Mouse (Mus musculus) midbrain, embryonic 16.5 days (tissue): Measurements from ENCODE around the gene Sox2. TPM values are rescaled to one million over a fixed set of nuclear protein-coding genes. Genes with fewer than 3 reads are reported as not detected.
A peak's percentile ranks its signal among the peaks of the same experiment; 100 is the strongest.

Experiments
- ATAC-seq: fragments of 200-750 bp; cut with Nextera tagmentation; 2 replicates; pipeline ENCODE4 v1.8.0; 2017; ENCODE audit warnings: moderate TSS enrichment
- H3K27ac ChIP-seq: fragments of 300-500 bp; sonication (generic); 2 replicates; pipeline ENCODE4 v1.5.1; 2014; ENCODE audit warnings: mild to moderate bottlenecking, low read length, mixed read lengths
- H3K27me3 ChIP-seq: fragments of 300-500 bp; sonication (generic); 2 replicates; pipeline ENCODE4 v1.6.1; 2014; ENCODE audit warnings: low read depth, low read length, mixed read lengths; ENCODE audit not compliant: control insufficient read depth, insufficient read depth
- H3K36me3 ChIP-seq: fragments of 300-500 bp; sonication (generic); 2 replicates; pipeline ENCODE4 v1.6.1; 2014; ENCODE audit warnings: mild to moderate bottlenecking, low read length, moderate library complexity, mixed read lengths; ENCODE audit not compliant: control insufficient read depth, insufficient read depth
- H3K4me1 ChIP-seq: fragments of 300-500 bp; sonication (generic); 2 replicates; pipeline ENCODE4 v1.6.1; 2014; ENCODE audit warnings: mild to moderate bottlenecking, low read length, mixed read lengths; ENCODE audit not compliant: control insufficient read depth, insufficient read depth
- H3K4me2 ChIP-seq: fragments of 300-500 bp; sonication (generic); 2 replicates; pipeline ENCODE4 v1.6.1; 2014; ENCODE audit warnings: mild to moderate bottlenecking, low read length, mixed read lengths
- H3K4me3 ChIP-seq: fragments of 300-500 bp; sonication (generic); 2 replicates; pipeline ENCODE4 v1.5.1; 2014; ENCODE audit warnings: low read depth, mild to moderate bottlenecking, low read length, moderate library complexity, mixed read lengths
- H3K9ac ChIP-seq: fragments of 300-500 bp; sonication (generic); 2 replicates; pipeline ENCODE4 v1.6.1; 2014; ENCODE audit warnings: low read depth, low read length, mixed read lengths
- H3K9me3 ChIP-seq: fragments of 300-500 bp; sonication (generic); replicated peaks from 2 replicates; pipeline ENCODE4 v1.6.1; 2014; ENCODE audit warnings: mild to moderate bottlenecking, low read length, mixed read lengths; ENCODE audit not compliant: control insufficient read depth, poor library complexity, severe bottlenecking
- WGBS: fragments of 180-500 bp; shearing (Covaris S2); extraction: QIAGEN DNeasy Blood & Tissue Kit; methylation state at CpG from one replicate; pipeline ENCODE4 v1.1.7; 2014; 5-methylcytosine and 5-hydroxymethylcytosine counted together
- polyA plus RNA-seq: library from polyadenylated mRNA; unstranded; fragments of >200 nt; fragmentation: Nextera tagmentation; extraction: Ambion mirVana; gene quantifications from 2 replicates; pipeline ENCODE4 v1.2.1, GENCODE M21; 2015

Sox2 gene
- polyA plus RNA-seq, 1 experiment from 2014 or later: 14.3 TPM

GRCm38 (mm10) chr3:34648833-34649719, 1.1 kb upstream of the Sox2 start:
- Histone ChIP-seq H3K4me3 (peak overlapping the region; percentile 53), H3K4me1 (peaks cover 19% of the 10 kb centered on the region), H3K27me3 (peaks cover 7% of the 10 kb centered on the region), H3K27ac (peak overlapping the region; percentile 85), H3K9ac (peak overlapping the region; percentile 55), H3K4me2 (peak overlapping the region; percentile 54), H3K9me3 (no peaks in the 10 kb centered on the region), H3K36me3 (no peaks in the 10 kb centered on the region)
- under 1% methylated on average over 50 of the region's 50 CpGs for WGBS
- peak; percentile 75 for ATAC-seq

GRCm38 (mm10) chr3:34650621-34651361, 586 bp downstream of the Sox2 start:
- peak overlapping the region; percentile 54 for H3K4me2 ChIP-seq
- WGBS: 1% methylated on average over 67 of the region's 67 CpGs
- H3K4me3 ChIP-seq: peak overlapping the region; percentile 53
- peak; percentile 14; the same call in 1 of the 2 replicates for ATAC-seq
- no peaks in the 10 kb centered on the region for H3K9me3 ChIP-seq
- no peaks in the 10 kb centered on the region for H3K36me3 ChIP-seq
- H3K27ac ChIP-seq: peak overlapping the region; percentile 90
- H3K9ac ChIP-seq: peak overlapping the region; percentile 82
- H3K4me1 ChIP-seq: peaks cover 17% of the 10 kb centered on the region
- 0 out of 2 replicates have a peak, but pooled peaks cover 5% of the 10 kb centered on the region for H3K27me3 ChIP-seq

- peak overlapping the region; percentile 54 for H3K4me2 ChIP-seq
- H3K9ac ChIP-seq: peak overlapping the region; percentile 82
- H3K9me3 ChIP-seq: no peaks in the 10 kb centered on the region
- no peaks in the 10 kb centered on the region for H3K36me3 ChIP-seq
- peak overlapping the region; percentile 90 for H3K27ac ChIP-seq
- peaks cover 16% of the 10 kb centered on the region for H3K4me1 ChIP-seq
- H3K27me3 ChIP-seq: 0 out of 2 replicates have a peak, but pooled peaks cover 5% of the 10 kb centered on the region
- no peak for ATAC-seq
- WGBS: 4% methylated on average over 26 of the region's 26 CpGs
- H3K4me3 ChIP-seq: peak overlapping the region; percentile 53
Measured at GRCm38 (mm10) chr3:34651486-34652170, 1.4 kb downstream of the Sox2 start.

DNA sequence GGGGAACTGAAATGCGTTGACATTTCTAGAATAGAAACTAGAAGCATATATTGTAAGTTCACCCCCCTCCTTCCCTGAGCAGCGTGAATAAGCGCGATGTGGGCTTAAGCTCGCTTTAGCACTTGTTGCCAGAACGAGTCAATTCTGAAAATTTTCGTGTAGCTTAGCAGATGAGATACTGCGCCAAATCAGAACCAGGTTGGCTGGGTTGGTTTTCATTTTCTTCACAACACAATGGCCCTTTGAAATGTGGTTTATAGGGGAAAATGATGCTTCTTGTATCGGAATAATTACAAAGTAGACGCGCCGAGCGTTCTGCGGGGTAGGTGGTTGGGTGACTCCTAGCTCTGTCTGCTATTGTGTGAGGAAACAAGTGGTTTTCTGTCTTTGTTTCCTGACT, 2.4 kb downstream of the Sox2 start:
- peak overlapping the region; percentile 56 for H3K9ac ChIP-seq
- no peaks in the 10 kb centered on the region for H3K36me3 ChIP-seq
- H3K27ac ChIP-seq: peak overlapping the region; percentile 63
- no peaks in the 10 kb centered on the region for H3K9me3 ChIP-seq
- peaks cover 5% of the 10 kb centered on the region for H3K27me3 ChIP-seq
- WGBS: 5% methylated on average over 14 of the region's 14 CpGs
- H3K4me1 ChIP-seq: peaks cover 19% of the 10 kb centered on the region
- H3K4me2 ChIP-seq: peak overlapping the region; percentile 32
- no peak for ATAC-seq
- peak overlapping the region; percentile 41 for H3K4me3 ChIP-seq

GRCm38 (mm10) chr3:34653235-34653976, 3.2 kb downstream of the Sox2 start:
- Histone ChIP-seq H3K36me3 (no peaks in the 10 kb centered on the region), H3K27me3 (peaks cover 7% of the 10 kb centered on the region)

GRCm38 (mm10) chr3:34653977-34654500, 3.8 kb downstream of the Sox2 start:
- WGBS: 6% methylated on average over 9 of the region's 9 CpGs
- Histone ChIP-seq H3K27me3 (peaks cover 7% of the 10 kb centered on the region), H3K9me3 (no peaks in the 10 kb centered on the region)

More at GRCm38 (mm10) chr3:34653235-34653976, 3.2 kb downstream of the Sox2 start:
- Histone ChIP-seq H3K4me2 (peak overlapping the region; percentile 32), H3K9ac (peak overlapping the region; percentile 63), H3K4me1 (peaks cover 19% of the 10 kb centered on the region), H3K27ac (peak overlapping the region; percentile 63), H3K9me3 (no peaks in the 10 kb centered on the region), H3K4me3 (peak overlapping the region; percentile 41)
- no peak for ATAC-seq
- 5% methylated on average over 26 of the region's 26 CpGs for WGBS

DNA sequence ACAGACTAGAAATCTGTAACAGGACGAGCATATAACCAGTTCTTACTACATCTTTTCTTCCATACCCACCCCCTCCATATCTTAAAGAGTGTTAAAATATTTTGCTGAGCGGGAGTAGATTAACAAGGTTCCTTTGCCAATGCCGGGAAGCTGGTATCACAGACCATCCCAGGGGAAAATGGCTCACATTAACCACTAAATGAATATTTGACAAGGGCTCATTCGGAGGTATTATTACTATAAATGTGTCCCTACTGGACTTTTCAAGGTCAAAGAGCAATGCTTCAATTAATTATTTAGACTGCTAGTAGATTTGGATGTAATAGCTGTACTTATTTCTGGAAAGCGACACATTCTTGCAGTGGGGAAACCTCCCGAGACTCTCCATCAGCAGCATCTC, 4.6 kb downstream of the Sox2 start:
- no peaks in the 10 kb centered on the region for H3K9me3 ChIP-seq
- H3K4me2 ChIP-seq: peak overlapping the region; percentile 57
- 20% methylated on average over 6 of the region's 6 CpGs for WGBS
- H3K27me3 ChIP-seq: peaks cover 7% of the 10 kb centered on the region
- H3K36me3 ChIP-seq: no peaks in the 10 kb centered on the region
- H3K27ac ChIP-seq: peak overlapping the region; percentile 80
- ATAC-seq: no peak
- peak overlapping the region; percentile 41 for H3K4me3 ChIP-seq
- peak overlapping the region; percentile 59 for H3K9ac ChIP-seq
- peaks cover 9% of the 10 kb centered on the region for H3K4me1 ChIP-seq

More at GRCm38 (mm10) chr3:34653977-34654500, 3.8 kb downstream of the Sox2 start:
- Histone ChIP-seq H3K9ac (peak overlapping the region; percentile 63), H3K36me3 (no peaks in the 10 kb centered on the region), H3K4me3 (peak overlapping the region; percentile 41), H3K4me2 (peak overlapping the region; percentile 32), H3K4me1 (peaks cover 15% of the 10 kb centered on the region), H3K27ac (peak overlapping the region; percentile 80)
- ATAC-seq: no peak
